Mouse (Mus musculus) stomach, postnatal 0 days (tissue): ENCODE measurements at regions not wholly inside any gene's neighbourhood (a gene's known extent, or its start where the extent isn't known, plus 50 kb on each side); places are given as distances from the start of the nearest gene placed in this dataset.

ENCODE experiments used
- ATAC-seq: fragments of 200-750 bp; cut with Nextera tagmentation; 2 replicates; pipeline ENCODE4 v1.8.0; 2017; ENCODE audit not compliant: low FRiP score, low TSS enrichment
- DNase-seq: peaks from one replicate; pipeline ENCODE4 v3.0.0-alpha.2; 2016; ENCODE audit warnings: low spot score
- H3K27ac ChIP-seq: fragments of 300-500 bp; sonication (generic); replicated peaks from 2 replicates; pipeline ENCODE4 v1.5.1; 2014; ENCODE audit warnings: mild to moderate bottlenecking, control low read depth
- H3K27me3 ChIP-seq: fragments of 300-500 bp; sonication (generic); 2 replicates; pipeline ENCODE4 v1.6.1; 2014; ENCODE audit warnings: low read length; ENCODE audit not compliant: control insufficient read depth, insufficient read depth
- H3K36me3 ChIP-seq: fragments of 300-500 bp; sonication (generic); 2 replicates; pipeline ENCODE4 v1.6.1; 2014; ENCODE audit warnings: low read length, mixed read lengths; ENCODE audit not compliant: control insufficient read depth, insufficient read depth
- H3K4me1 ChIP-seq: fragments of 300-500 bp; sonication (generic); replicated peaks from 2 replicates; pipeline ENCODE4 v1.6.1; 2014; ENCODE audit warnings: antibody characterized with exemption; ENCODE audit not compliant: control insufficient read depth, insufficient read depth
- H3K4me2 ChIP-seq: fragments of 300-500 bp; sonication (generic); replicated peaks from 2 replicates; pipeline ENCODE4 v1.6.1; 2014; ENCODE audit warnings: low read depth, mild to moderate bottlenecking, control low read depth, moderate library complexity
- H3K4me3 ChIP-seq: fragments of 300-500 bp; sonication (generic); 2 replicates; pipeline ENCODE4 v1.5.1; 2014; ENCODE audit warnings: low read depth, low read length, control low read depth
- H3K9ac ChIP-seq: fragments of 300-500 bp; sonication (generic); 2 replicates; pipeline ENCODE4 v1.6.1; 2014; ENCODE audit warnings: mild to moderate bottlenecking, low read length, control low read depth, mixed read lengths
- H3K9me3 ChIP-seq: fragments of 300-500 bp; sonication (generic); 2 replicates; pipeline ENCODE4 v1.6.1; 2016; ENCODE audit warnings: low read length; ENCODE audit not compliant: control insufficient read depth
- CTCF ChIP-seq: IDR thresholded peaks from 2 replicates; pipeline ENCODE4 v1.5.1; 2016; ENCODE audit warnings: antibody characterized with exemption, low read depth, mild to moderate bottlenecking, moderate library complexity
- EP300 ChIP-seq: optimal IDR thresholded peaks from 2 replicates; pipeline ENCODE3; 2016; ENCODE audit warnings: antibody characterized with exemption
- WGBS: fragments of 180-500 bp; shearing (Covaris S2); extraction: QIAGEN DNeasy Blood & Tissue Kit; methylation state at CpG from one replicate; pipeline ENCODE4 v1.1.7; 2014; 5-methylcytosine and 5-hydroxymethylcytosine counted together

DNA sequence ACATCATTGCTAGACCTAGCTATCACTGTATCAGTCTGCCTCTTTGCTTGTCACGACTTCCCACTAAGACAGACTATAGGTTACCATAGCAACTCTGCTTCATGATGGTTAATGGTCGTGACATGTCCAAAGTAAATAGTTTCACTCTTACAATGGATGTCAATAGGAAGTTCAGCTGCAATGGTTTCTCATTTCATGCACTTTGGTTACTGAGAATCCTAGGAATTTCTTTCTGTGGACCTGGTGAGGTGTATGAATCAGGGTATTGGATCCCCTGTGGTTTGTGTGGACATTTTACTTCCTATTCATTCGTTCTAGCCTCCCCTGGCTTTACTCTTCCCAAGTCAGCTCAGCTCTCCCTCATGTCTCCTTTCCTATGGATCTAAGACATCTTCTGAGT lies 385.5 kb upstream of the Dcn start:
- Histone ChIP-seq H3K36me3 (no peaks in the 10 kb centered on the region), H3K27ac (no peak overlapping the region), H3K9ac (no peak overlapping the region), H3K4me1 (no peaks in the 10 kb centered on the region), H3K9me3 (no peaks in the 10 kb centered on the region), H3K27me3 (no peaks in the 10 kb centered on the region), H3K4me3 (no peak overlapping the region), H3K4me2 (no peak overlapping the region)
- ATAC-seq (no peak), DNase-seq (no peak)
- 43% methylated on average over 3 of the region's 3 CpGs for WGBS
- TF ChIP-seq CTCF (no peak), EP300 (no peak)

DNA sequence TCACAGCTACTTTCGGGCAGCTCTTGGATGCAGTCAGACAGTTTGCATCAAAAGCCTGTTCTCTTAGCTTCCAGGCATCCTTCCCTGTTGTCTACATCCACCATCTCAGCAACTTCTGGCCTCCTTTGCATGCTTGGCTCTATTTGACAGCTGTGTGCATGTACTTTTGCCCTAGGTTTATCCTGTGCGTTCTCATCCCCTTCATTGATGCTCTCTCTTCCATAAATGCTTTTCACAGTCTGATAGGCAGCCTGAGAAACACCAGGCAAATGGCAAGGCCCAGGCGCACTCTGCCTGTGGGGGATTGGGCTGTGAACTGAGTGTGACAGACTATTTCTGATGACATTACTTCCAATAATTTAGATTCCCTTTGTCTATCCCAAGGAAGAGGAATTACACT lies 364.9 kb upstream of the Dcn start:
- no peaks in the 10 kb centered on the region for H3K27me3 ChIP-seq
- H3K9me3 ChIP-seq, result no peaks in the 10 kb centered on the region
- no peak overlapping the region for H3K4me2 ChIP-seq
- H3K9ac ChIP-seq, result no peak overlapping the region
- H3K4me3 ChIP-seq, result no peak overlapping the region
- H3K36me3 ChIP-seq, result no peaks in the 10 kb centered on the region
- no peak for ATAC-seq
- H3K4me1 ChIP-seq, result no peaks in the 10 kb centered on the region
- WGBS, result 87% methylated on average over 3 of the region's 3 CpGs
- no peak for TF ChIP-seq CTCF
- no peak for TF ChIP-seq EP300
- H3K27ac ChIP-seq, result no peak overlapping the region
- no peak for DNase-seq

DNA sequence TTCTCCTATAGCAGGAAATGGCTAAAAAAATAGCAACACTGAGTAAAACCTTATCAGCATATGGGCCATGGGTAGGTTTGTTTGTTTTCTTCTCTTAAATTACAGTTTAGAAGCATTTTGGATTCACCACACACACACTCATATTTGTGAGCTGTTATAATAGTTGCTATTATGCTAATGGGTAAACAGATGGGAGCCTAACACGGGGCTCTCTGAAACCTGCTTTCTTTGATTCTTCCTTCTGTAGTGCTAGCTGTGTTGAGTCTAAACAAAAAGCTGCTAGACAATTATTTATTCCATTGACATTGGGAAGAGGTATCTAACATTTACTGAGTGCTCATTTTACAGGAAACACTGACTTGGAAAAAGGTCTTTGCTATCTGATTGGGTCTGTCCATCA lies 356.7 kb upstream of the Dcn start:
- DNase-seq (no peak), ATAC-seq (no peak)
- H3K27ac ChIP-seq, result no peak overlapping the region
- no peaks in the 10 kb centered on the region for H3K27me3 ChIP-seq
- H3K36me3 ChIP-seq, result no peaks in the 10 kb centered on the region
- H3K9ac ChIP-seq, result no peak overlapping the region
- no peak for TF ChIP-seq CTCF
- H3K4me1 ChIP-seq, result no peaks in the 10 kb centered on the region
- 47% methylated on average over 1 of the region's 1 CpGs for WGBS
- H3K4me3 ChIP-seq, result no peak overlapping the region
- H3K9me3 ChIP-seq, result no peaks in the 10 kb centered on the region
- H3K4me2 ChIP-seq, result no peak overlapping the region

DNA sequence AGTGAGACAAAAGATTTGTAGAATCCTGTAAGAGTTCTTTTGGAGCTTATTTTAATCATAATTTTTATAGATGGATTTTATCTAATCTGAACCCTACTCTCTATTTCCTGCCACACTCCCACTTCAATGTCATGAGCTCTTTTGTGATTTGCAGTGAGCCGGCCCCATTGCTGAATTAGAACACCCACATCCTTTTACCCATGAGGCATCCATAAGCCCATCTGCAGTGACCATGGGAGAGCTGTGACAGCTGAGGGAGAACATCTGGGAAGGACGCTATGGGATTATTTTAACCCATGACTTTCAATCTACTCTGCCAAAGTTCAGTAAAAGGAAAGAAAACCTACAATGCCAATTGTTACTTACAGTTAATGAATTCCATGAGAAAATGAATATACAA lies 337.8 kb upstream of the Dcn start:
- DNase-seq (no peak), ATAC-seq (no peak)
- TF ChIP-seq EP300, result no peak
- no peak for TF ChIP-seq CTCF
- Histone ChIP-seq H3K4me3 (no peak overlapping the region), H3K36me3 (no peaks in the 10 kb centered on the region), H3K27me3 (no peaks in the 10 kb centered on the region), H3K27ac (no peak overlapping the region), H3K4me2 (no peak overlapping the region), H3K4me1 (no peaks in the 10 kb centered on the region), H3K9me3 (no peaks in the 10 kb centered on the region), H3K9ac (no peak overlapping the region)
- WGBS, result 49% methylated on average over 2 of the region's 2 CpGs

DNA sequence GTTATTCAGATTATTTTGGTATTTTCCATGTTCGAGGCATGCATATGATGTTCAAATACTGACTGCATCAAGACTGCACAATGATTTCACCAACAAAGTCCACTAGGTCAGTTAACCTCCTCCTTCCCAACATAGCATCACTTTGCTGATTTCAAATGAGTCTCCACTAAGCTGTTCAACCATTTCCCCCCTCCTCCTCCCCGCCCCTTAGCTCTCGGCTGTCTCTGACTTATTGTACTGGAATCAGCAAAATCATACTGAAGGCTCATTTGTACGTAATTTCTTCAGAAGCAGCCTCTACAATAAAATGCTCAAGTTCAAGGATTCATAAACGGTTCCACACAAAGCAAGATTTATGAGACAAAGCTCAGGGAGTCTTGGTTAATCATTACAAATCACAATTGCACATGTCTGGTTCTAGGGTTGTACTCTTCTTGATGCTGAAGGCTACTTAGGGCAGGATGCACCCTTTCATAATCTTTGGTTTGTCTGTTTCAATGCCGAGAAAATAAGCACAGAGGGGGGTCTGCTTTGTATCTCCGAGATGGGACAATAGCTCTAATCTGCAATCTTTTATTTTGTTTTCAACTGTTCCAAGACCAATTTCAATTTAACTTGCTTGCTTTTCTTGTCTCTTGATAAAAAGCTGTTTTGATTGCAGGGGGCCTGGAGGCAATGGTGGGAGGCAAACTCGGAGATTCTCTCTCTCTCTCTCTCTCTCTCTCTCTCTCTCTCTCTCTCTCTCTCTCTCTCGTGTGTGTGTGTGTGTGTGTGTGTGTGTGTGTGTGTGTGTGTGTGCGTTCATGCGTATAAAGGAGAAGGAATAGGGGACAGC lies 320.6 kb upstream of the Dcn start:
- no peak for TF ChIP-seq EP300
- no peak for TF ChIP-seq CTCF
- DNase-seq (no peak), ATAC-seq (no peak)
- Histone ChIP-seq H3K27me3 (no peaks in the 10 kb centered on the region), H3K4me1 (no peaks in the 10 kb centered on the region; the same call in 1 of the 2 replicates), H3K36me3 (no peaks in the 10 kb centered on the region), H3K9ac (no peak overlapping the region), H3K9me3 (no peaks in the 10 kb centered on the region), H3K4me3 (no peak overlapping the region), H3K4me2 (no peak overlapping the region), H3K27ac (no peak overlapping the region)
- 44% methylated on average over 10 of the region's 11 CpGs for WGBS

DNA sequence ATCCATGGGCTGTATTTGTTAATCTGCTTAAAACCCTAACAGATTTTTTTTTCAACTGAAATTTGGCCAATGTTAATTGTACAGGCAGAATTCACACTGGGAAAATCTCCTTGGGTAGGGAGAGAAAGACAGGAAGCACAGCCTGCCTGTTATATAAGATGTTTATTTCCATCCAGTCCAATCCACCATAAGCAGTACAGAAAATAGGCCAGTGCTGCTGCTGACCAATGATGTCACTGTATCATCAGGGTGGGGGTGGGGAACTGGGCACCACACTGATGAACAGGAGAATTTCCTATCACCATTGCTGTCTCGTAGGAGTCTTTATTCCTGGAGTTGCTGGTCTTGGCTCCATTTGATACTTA lies 320.0 kb upstream of the Dcn start:
- TF ChIP-seq EP300, result no peak
- TF ChIP-seq CTCF, result no peak
- 87% methylated on average over 1 of the region's 1 CpGs for WGBS
- H3K4me3 ChIP-seq, result no peak overlapping the region
- no peaks in the 10 kb centered on the region; the same call in 1 of the 2 replicates for H3K4me1 ChIP-seq
- no peak overlapping the region for H3K4me2 ChIP-seq
- no peak for ATAC-seq
- no peaks in the 10 kb centered on the region for H3K9me3 ChIP-seq
- H3K27ac ChIP-seq, result no peak overlapping the region
- H3K36me3 ChIP-seq, result no peaks in the 10 kb centered on the region
- H3K27me3 ChIP-seq, result no peaks in the 10 kb centered on the region
- DNase-seq, result no peak
- H3K9ac ChIP-seq, result no peak overlapping the region
